Mouse (Mus musculus) subcutaneous adipose tissue, adult 2 months (tissue): ENCODE measurements around the gene Ss18l1. TPM values are rescaled to one million over a fixed set of nuclear protein-coding genes. Genes with fewer than 3 reads are reported as not detected.

Experiments used
- polyA plus RNA-seq: library from polyadenylated mRNA; depleted of rRNA; stranded (reverse); fragments of >200 nt; gene quantifications from 2 replicates; pipeline ENCODE4 v1.2.3, GENCODE M21; 2012; ENCODE audit warnings: low replicate concordance; rRNA removed

Gene Ss18l1
- polyA plus RNA-seq, result 6.6 and 8.6 TPM in 2 replicates

DNA sequence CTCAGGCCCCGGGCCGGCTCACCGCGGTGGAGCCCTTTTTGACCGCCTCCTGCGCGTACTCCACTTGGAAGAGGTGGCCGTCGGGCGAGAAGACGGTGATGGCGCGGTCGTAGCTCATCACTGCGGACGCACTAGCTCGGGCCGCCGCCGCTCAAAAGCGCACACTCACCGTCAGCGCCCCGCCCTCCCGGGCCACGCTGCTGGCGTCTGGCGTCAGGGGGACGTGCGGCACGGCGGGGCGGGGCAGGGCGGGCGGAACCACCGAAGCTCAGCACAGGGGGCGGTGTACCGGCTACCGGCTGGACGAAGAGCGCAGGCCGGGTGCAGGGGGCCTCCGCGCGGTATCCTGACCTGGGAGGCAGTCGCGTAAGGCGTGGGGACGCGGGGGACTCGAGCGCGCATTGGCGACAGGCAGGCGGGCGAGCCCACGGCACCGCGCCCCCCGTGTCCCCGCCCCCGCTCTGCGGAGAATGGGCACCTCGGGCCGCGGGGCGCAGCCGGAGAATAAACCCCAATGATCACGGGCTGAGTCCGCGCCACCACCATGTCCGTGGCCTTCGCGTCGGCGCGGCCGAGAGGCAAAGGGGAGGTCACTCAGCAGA lies at the start of gene Ss18l1, which contains the start of gene Psma7:
Gene Ss18l1 (plus strand): TSS at position 254 of the 602 bp plus-strand sequence.
Gene Psma7 (minus strand): TSS at position 178 of the 602 bp plus-strand sequence.

DNA sequence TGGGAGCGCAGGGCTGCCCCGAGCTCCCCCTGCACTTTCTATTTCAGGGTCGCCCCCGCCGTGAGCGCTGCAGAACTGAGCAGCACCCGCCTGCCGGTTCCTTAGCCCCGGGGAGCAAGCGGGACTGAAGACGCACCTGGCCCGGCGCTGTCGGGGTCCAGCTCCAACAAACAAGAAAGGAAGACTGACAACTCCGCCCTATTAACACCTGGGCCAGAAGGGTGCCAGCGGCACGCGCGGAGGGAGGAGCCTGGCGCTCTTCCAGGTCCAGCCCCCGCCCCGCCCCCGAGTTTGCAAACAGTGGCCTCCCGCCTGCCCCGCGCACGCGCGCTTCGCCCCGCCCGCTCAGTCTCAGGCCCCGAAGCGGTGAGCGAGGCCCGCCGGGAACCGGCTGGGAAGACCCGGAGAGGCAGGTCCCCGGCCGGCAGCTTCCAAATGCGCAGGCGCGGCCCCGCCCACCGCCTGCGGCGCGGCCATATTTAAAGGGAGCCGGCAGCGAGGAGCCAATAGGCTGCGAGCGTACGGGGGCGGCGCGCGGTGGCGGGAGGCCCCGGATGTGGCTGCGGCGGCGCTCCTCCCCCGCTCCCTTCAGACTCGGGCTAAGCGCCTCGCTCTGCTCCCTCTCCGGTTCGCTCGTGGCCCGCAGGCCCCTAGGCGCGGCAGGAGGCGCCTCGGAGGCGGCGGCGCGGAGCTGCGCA lies 17.8 kb upstream of the Ss18l1 start, which contains the start of gene Lsm14b:
Gene Lsm14b (plus strand): TSS at position 587 of the 698 bp plus-strand sequence.

DNA sequence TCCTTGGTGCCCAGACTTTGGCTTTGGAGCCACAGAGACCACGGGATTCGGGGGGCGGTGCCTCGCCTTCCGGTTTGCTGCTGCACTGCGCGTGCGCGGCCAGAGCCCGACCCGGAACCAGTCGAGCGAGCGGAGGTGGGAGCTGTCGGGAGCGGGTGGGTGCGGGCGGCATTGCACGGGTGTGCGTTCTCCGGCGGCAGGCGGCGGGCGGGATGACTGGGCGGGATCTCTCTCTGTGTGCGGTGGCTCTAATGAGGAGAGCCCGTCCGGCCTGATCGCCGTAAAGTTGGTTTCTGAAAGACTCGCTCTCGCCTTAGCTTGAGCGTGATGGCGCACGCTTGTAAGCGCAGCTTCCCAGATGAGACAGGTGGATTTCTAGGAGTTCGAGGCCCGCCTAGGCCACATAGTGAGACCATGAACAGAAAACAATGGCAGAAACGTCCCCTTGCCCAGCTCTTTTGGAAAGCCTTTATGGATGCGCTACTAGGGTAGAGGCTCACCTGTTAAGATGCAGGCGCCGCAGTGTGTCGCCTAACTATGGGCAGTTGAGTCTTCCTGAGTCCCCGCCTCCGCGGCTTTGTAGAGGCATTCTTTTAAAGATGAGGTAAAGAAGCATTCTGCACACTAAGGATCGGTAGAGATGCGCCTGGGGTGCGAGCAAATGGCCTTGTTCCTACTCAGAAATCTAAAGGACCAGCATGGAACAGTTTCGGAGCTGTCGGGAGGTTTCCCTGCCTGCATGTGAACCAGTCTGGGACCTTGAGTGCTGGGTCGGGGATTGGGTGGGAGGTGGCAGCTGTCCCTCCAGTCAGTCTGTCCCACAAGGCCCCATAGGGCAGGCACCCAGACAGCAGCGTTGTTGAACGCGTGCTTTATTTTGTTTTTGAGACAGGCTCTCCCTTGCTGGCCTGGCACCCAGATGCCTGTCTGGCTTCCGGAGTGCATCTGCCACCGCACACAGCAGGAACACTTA lies 28.5 kb downstream of the Ss18l1 start, which contains the start of gene Mtg2:
Gene Mtg2 (plus strand): TSS at position 108 of the 973 bp plus-strand sequence.

DNA sequence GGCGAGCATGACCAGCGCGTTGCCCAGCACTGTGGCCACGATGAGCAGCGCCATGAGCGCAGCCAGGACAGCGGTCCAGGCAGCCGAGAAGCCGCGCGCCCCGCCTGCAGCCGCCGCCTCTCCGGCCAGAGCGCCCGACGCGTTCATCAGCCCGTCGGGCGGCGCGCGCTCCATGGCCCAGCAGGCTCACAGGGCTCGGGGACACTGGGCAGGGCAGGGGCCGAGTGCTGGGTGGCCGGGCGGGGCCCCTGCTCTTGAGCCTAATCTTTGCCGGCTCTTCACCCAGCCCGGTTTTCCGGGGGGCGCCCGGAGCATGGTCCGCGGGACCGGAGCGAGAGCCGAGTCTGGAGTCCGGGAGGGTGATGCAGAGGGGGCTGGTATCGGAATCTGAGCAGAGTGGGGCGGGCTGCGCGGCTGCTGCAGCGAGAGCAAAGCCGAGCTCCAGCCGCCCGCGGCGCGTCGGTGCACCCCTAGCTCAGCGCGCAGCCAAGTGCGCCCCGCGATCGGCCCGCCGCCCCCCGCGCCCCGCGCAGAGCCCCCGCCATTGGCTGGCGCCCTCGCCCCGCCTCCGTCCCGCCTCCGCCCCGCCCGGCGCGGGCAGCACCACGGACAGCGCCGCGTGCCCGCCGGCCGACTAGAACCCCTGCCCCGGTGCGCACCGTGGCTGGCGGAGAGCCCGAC lies 61.8 kb downstream of the Ss18l1 start, which contains the start of gene Hrh3:
Gene Hrh3 (minus strand): TSS at position 511 of the 681 bp plus-strand sequence.

DNA sequence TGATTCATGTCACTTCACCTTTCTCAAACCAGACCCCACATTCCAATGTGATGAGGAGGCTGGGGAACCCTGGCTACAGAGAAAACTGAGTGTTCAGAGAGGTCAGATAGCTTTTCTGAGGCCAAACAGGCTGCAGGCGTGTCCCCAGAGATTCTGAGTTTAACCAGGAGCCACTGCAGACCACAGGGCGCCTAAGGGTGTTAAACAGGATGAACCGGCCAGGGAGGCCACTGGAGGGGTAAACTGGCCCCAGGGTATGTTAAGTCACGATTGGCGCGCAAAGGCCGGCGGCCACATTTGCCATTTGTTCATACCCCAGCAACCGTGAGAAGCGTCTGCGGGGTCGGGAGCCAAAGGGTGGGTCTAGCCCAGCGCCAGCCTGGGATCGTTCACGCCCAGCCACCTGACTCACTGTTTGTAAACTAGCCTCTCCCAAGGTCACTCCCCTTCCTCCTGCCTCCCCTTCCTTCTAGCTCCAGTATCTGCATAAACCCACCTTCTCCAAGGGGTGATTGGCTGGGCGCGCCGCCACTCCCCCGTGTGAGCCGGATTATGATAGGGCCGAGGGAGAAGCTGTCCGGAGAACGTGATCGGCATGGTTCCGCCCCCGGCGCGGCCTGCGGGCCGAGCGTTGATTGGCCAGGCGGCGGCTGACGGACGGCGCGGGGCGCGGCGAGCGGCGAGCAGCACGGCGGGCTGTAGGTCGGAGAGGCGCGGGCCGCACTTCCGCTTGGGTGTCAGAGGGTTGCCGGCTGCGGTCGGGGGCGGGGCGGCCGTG lies 76.5 kb downstream of the Ss18l1 start, which contains the start of gene Osbpl2:
Gene Osbpl2 (plus strand): TSS at position 646 of the 778 bp plus-strand sequence.

Other genes starting within 250 kb of the Ss18l1 start
- gene Taf4, start 65.9 kb upstream of the Ss18l1 start, polyA plus RNA-seq, result 5.0 and 9.9 TPM in 2 replicates
- 26.9 and 51.0 TPM in 2 replicates for gene Lsm14b, start 17.5 kb upstream of the Ss18l1 start, polyA plus RNA-seq
- gene Psma7, start 76 bp upstream of the Ss18l1 start, polyA plus RNA-seq, result 151 and 180 TPM in 2 replicates
- 22.5 and 26.8 TPM in 2 replicates for gene Mtg2, start 28.1 kb downstream of the Ss18l1 start, polyA plus RNA-seq
- gene Hrh3, start 62.0 kb downstream of the Ss18l1 start, polyA plus RNA-seq, result not detected in 2 replicates
- gene Osbpl2, start 76.8 kb downstream of the Ss18l1 start, polyA plus RNA-seq, result 28.5 and 35.1 TPM in 2 replicates
- gene Adrm1, start 129.0 kb downstream of the Ss18l1 start, polyA plus RNA-seq, result 113 and 131 TPM in 2 replicates
- 65.2 and 108 TPM in 2 replicates for gene Lama5, start 183.3 kb downstream of the Ss18l1 start, polyA plus RNA-seq
- gene Rps21, start 214.9 kb downstream of the Ss18l1 start, polyA plus RNA-seq, result 1,598 and 4,384 TPM in 2 replicates
- gene Cables2, start 231.0 kb downstream of the Ss18l1 start, polyA plus RNA-seq, result 31.9 and 43.6 TPM in 2 replicates
- 1.9 TPM in 1 of 2 replicates, not detected in the other for gene Rbbp8nl, start 247.4 kb downstream of the Ss18l1 start, polyA plus RNA-seq